Mouse (Mus musculus): ENCODE data around the gene Emd. TPM values are rescaled to one million over a fixed set of nuclear protein-coding genes. Genes with fewer than 3 reads are reported as not detected.
A peak's percentile ranks its signal among the peaks of the same experiment; 100 is the strongest.

Emd gene
- polyA plus RNA-seq, 2 experiments = 9.4 to 27.3 TPM

- Histone ChIP-seq H3K4me1 (replicated peaks; ENCODE audit: control insufficient read depth in 2 of 2, insufficient read depth in 2 of 2, low read length in 1 of 2) (peaks cover 0 to 6% of the 10 kb centered on the region in 2 experiments; a peak in 2 of 4 replicates), H3K27me3 (ENCODE audit: control insufficient read depth, insufficient read depth, low read length) (no peaks in the 10 kb centered on the region), H3K4me2 (ENCODE audit: low read depth) (no peak overlapping the region), H3K36me3 (replicated peaks; ENCODE audit: control insufficient read depth, insufficient read depth, low read depth) (no peaks in the 10 kb centered on the region), H3K9me3 (ENCODE audit: control insufficient read depth, low read length) (no peaks in the 10 kb centered on the region), H3K4me3 (ENCODE audit: insufficient read depth in 1 of 2, low read depth in 2 of 2, low read length in 2 of 2) (no peak overlapping the region), H3K9ac (replicated peaks) (no peak overlapping the region), H3K27ac (no peak overlapping the region)
- no peak for TF ChIP-seq CTCF (IDR thresholded peaks at IDR 0.05; ENCODE audit: low read depth)
- TF ChIP-seq EP300 (IDR thresholded peaks at IDR 0.05; ENCODE audit: low read depth) = no peak
- no peak for ATAC-seq (ENCODE audit: insufficient read depth)
- 42% methylated on average over 4 of the region's 4 CpGs for WGBS (ENCODE audit: insufficient replicate concordance)
- no peak for DNase-seq (ENCODE audit: low read depth in 3 of 3, low spot score in 3 of 3)
Observed at GRCm38 (mm10) chrX:74293431-74293830, 38.9 kb downstream of the Emd start.

- Histone ChIP-seq H3K27me3 (ENCODE audit: control insufficient read depth, insufficient read depth, low read length) (no peaks in the 10 kb centered on the region), H3K9me3 (ENCODE audit: control insufficient read depth, low read length) (no peaks in the 10 kb centered on the region), H3K4me2 (ENCODE audit: low read depth) (peak within 1 kb of the TSS; percentile 82), H3K4me3 (ENCODE audit: insufficient read depth in 1 of 2, low read depth in 2 of 2, low read length in 2 of 2) (peak within 1 kb of the TSS; percentile 75 to 78), H3K36me3 (replicated peaks; ENCODE audit: control insufficient read depth, insufficient read depth, low read depth) (peaks cover 9% of the 10 kb centered on the region), H3K27ac (peak within 1 kb of the TSS; percentile 70), H3K9ac (replicated peaks) (peak within 1 kb of the TSS; percentile 85), H3K4me1 (replicated peaks; ENCODE audit: control insufficient read depth in 2 of 2, insufficient read depth in 2 of 2, low read length in 1 of 2) (peaks cover 0 to 13% of the 10 kb centered on the region in 2 experiments; a peak in 2 of 4 replicates)
- DNase-seq (ENCODE audit: low read depth in 3 of 3, low spot score in 3 of 3) (peak; percentile 90), ATAC-seq (ENCODE audit: insufficient read depth) (peak; percentile 94)
- 7% methylated on average over 37 of the region's 37 CpGs for WGBS (ENCODE audit: insufficient replicate concordance)
- TF ChIP-seq EP300 (IDR thresholded peaks at IDR 0.05; ENCODE audit: low read depth) (no peak), CTCF (IDR thresholded peaks at IDR 0.05; ENCODE audit: low read depth) (no peak)
Observed at GRCm38 (mm10) chrX:74296538-74297448, 42.3 kb downstream of the Emd start, which contains the start of gene Atp6ap1. Gene Atp6ap1, plus strand, starts transcription at chrX:74297097.

- peak overlapping the region; percentile 49 for H3K4me2 ChIP-seq (ENCODE audit: low read depth)
- ATAC-seq (ENCODE audit: insufficient read depth) = no peak
- WGBS (ENCODE audit: insufficient replicate concordance) = 46% methylated on average over 1 of the region's 1 CpGs
Observed at GRCm38 (mm10) chrX:74298348-74298747, 43.9 kb downstream of the Emd start.

GRCm38 (mm10) chrX:74299721-74300120, 45.2 kb downstream of the Emd start:
- no peak overlapping the region for H3K4me2 ChIP-seq (ENCODE audit: low read depth)
- H3K9ac ChIP-seq (replicated peaks) = no peak overlapping the region
- DNase-seq (ENCODE audit: low read depth in 3 of 3, low spot score in 3 of 3) (no peak), ATAC-seq (ENCODE audit: insufficient read depth) (no peak)
- no peak overlapping the region for H3K27ac ChIP-seq
- 54% methylated on average over 3 of the region's 3 CpGs for WGBS (ENCODE audit: insufficient replicate concordance)
- H3K9me3 ChIP-seq (ENCODE audit: control insufficient read depth, low read length) = no peaks in the 10 kb centered on the region
- H3K4me3 ChIP-seq (ENCODE audit: insufficient read depth in 1 of 2, low read depth in 2 of 2, low read length in 2 of 2) = no peak overlapping the region
- H3K36me3 ChIP-seq (replicated peaks; ENCODE audit: control insufficient read depth, insufficient read depth, low read depth) = peaks cover 18% of the 10 kb centered on the region
- H3K27me3 ChIP-seq (ENCODE audit: control insufficient read depth, insufficient read depth, low read length) = no peaks in the 10 kb centered on the region
- peaks cover 0 to 15% of the 10 kb centered on the region in 2 experiments; a peak in 2 of 4 replicates for H3K4me1 ChIP-seq (replicated peaks; ENCODE audit: control insufficient read depth in 2 of 2, insufficient read depth in 2 of 2, low read length in 1 of 2)
- TF ChIP-seq CTCF (IDR thresholded peaks at IDR 0.05; ENCODE audit: low read depth) = no peak
- no peak for TF ChIP-seq EP300 (IDR thresholded peaks at IDR 0.05; ENCODE audit: low read depth)

More at GRCm38 (mm10) chrX:74298348-74298747, 43.9 kb downstream of the Emd start:
- no peak for DNase-seq (ENCODE audit: low read depth in 3 of 3, low spot score in 3 of 3)
- Histone ChIP-seq H3K4me1 (replicated peaks; ENCODE audit: control insufficient read depth in 2 of 2, insufficient read depth in 2 of 2, low read length in 1 of 2) (peaks cover 0 to 13% of the 10 kb centered on the region in 2 experiments; a peak in 2 of 4 replicates), H3K9ac (replicated peaks) (no peak overlapping the region), H3K27me3 (ENCODE audit: control insufficient read depth, insufficient read depth, low read length) (no peaks in the 10 kb centered on the region), H3K9me3 (ENCODE audit: control insufficient read depth, low read length) (no peaks in the 10 kb centered on the region), H3K27ac (no peak overlapping the region), H3K36me3 (replicated peaks; ENCODE audit: control insufficient read depth, insufficient read depth, low read depth) (peaks cover 16% of the 10 kb centered on the region), H3K4me3 (ENCODE audit: insufficient read depth in 1 of 2, low read depth in 2 of 2, low read length in 2 of 2) (0 out of 4 replicates have a peak overlapping the region, but pooled peaks of 1 of the 2 experiments have one; percentile 1)
- TF ChIP-seq EP300 (IDR thresholded peaks at IDR 0.05; ENCODE audit: low read depth) (no peak), CTCF (IDR thresholded peaks at IDR 0.05; ENCODE audit: low read depth) (no peak)

Data from liver, embryonic 14.5 days (tissue).